Mouse (Mus musculus) cerebellum, adult 8-10 months (tissue): ENCODE results near the gene Capg.

Experiments used
- DNase-seq: peaks from one replicate; pipeline ENCODE4 v3.0.0; 2022

Gene Capg

GRCm38 (mm10) chr6:72544283-72544987 is at the start of gene Capg:
Gene Capg, plus strand, starts transcription at chr6:72544391.
- DNase-seq = no peak

GRCm38 (mm10) chr6:72498950-72499349 is 45.2 kb upstream of the Capg start:
- no peak for DNase-seq

GRCm38 (mm10) chr6:72503309-72503708 is 40.9 kb upstream of the Capg start:
- no peak for DNase-seq

DNA sequence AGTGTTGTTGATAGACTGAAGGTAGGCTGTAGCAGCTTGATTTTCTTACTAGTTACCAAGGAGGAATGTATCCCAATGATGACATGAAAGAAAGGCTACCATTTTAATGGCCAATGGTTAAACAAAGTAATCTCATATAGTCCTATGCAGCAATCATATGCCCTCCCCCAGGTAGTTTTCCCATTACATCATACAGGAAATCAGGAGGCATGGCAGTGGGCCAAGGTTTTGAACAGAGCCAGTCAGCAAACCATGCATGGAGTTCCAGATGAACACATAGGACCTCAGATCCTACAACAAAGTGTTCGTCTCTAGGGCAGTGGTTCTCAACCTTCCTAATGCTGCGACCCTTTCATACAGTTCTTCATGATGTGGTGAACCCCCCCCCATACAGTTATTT is 40.3 kb upstream of the Capg start:
- no peak for DNase-seq

DNA sequence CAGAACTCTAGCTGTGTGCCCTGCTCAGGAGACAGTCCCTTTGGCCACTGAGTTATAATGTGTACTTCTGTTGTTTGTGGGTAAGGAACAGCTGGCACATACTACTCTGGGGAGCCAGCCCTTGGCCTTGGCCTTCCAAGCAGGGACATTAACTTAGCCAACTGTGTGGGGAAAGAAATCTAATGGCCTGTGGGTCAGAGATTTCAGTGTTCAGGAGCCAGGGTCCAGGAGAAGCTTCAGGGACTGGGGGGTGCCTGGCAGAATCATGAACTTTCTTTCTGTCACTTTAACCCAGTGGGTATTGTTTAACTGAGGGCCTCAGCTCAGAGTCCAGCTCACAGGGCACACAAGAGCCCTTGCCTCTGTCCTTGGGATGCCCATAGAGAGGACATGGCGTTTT is 38.1 kb upstream of the Capg start:
- no peak for DNase-seq

- DNase-seq = no peak
Observed at GRCm38 (mm10) chr6:72508596-72508995, 35.6 kb upstream of the Capg start.

DNA sequence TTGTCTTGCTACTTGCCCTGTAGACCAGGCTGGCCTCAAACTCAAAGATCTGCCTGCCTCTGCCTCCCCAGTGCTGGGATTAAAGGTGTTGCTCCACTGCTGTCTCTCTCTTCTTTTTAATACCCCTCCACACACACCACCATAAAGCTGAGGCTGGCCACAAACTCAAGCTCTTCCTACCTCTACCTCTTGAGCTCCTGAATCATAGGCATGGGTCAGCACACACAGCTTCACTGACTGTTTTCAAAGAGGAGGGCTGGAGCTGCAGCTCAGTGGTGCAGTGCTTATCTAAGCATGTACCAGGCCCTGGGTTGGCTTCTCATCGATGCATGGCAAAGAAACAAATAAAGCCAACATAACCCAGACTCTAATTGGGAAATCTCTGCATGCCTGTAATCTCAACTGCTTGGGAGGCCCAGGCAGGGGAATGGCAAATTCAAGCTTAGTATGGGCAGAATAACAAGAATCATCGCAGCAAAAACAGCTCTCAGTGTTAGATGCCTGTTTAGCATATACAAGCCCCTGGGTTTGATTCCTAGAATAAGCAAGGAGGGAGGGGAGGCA is 34.2 kb upstream of the Capg start:
- no peak for DNase-seq

DNA sequence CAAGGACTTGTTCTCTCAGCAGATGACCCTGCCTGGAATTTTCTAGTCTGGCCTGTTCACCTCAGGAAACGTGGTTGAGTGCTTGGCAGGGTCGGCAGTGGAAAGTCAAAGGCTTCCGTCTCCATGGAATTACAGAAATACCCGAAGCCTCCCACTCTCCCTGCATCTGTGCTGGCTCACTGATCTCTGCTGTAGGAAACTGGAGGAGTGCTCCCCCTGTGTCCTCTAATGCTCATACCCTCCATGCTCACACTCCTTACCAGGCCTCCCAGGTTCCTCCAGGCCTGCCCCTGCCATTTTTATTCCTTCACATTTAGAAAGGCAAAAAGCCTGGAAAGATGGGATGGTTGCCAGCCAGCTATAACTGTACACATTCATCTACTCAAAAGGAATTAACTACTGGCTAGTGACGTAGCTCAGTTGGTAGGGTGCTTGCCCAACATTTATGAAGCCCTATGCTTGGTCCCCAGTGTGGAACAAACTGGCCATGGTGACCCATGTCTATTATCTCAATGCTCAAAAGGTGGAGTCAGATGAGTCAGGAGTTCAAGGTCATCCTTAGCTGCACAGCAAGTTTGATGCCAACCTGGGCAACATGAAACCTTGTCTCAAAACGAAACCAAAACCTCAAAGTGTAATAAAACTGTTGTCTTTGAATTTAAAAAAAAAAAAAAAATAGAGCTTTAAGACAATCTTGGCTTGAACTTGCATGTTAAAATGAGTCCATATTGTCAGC is 33.3 kb upstream of the Capg start:
- no peak for DNase-seq

GRCm38 (mm10) chr6:72512386-72513070 is 31.7 kb upstream of the Capg start:
- DNase-seq = peak; percentile 78

GRCm38 (mm10) chr6:72513071-72513440 is 31.1 kb upstream of the Capg start:
- no peak for DNase-seq

GRCm38 (mm10) chr6:72515644-72516043 is 28.5 kb upstream of the Capg start:
- no peak for DNase-seq

DNA sequence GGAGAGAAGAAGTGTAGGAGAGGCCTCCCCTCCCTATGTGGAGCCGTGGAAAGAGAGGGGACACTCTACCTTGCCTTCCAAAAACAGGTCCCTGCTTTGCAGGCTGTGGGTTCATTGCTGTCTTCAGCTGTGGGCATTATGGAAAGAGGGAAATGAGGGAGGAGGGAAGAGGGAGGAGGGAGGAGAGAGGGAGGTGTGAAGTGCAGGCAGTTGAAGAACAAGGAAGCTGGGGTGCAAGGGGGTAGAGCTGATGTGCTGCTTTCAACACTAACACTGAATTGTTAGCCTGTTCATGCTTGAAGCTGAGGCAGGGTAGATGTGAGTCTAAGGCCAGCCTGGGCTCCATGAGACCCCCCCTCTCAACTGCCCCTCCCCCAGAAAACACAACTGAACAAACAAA is 25.3 kb upstream of the Capg start:
- DNase-seq = no peak

GRCm38 (mm10) chr6:72519303-72519702 is 24.9 kb upstream of the Capg start:
- no peak for DNase-seq

DNA sequence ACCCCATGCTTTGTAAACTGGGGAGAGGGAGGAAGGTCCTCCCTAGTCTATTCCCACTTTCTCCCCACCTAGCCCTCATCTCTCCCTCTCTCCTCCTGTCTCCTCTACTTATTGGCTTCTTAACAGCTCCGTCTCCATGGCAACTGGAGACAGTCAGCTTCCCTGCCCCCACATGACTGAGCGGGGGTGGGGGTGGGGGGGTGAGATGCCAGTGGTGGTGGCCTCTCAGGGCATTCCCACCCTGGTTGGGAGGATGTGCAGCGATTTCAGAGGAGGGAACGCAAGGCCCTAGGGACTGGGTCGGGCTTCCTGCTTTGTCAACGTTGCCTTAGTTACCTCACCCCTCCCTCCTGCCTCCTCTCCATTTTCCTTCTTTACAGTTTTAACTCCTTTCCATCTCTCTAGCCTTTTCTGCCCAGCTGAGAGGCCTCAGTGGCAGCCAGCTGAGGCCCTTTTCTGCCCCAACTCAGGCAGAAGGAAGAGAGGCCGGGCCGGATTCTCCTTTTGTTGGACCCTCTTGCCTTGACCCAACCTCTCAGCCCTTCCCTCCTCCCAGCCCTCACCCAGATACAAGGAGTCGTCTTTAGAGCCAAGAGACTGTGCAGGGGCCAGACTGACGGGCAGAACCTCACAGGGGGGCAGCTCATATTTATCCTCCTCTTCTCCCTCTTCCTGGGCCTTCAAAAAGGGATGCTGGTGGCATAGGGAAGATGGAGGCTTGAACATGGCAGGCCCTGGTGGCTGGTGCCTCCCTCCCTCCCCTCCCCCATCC is 24.1 kb upstream of the Capg start:
- no peak for DNase-seq

DNA sequence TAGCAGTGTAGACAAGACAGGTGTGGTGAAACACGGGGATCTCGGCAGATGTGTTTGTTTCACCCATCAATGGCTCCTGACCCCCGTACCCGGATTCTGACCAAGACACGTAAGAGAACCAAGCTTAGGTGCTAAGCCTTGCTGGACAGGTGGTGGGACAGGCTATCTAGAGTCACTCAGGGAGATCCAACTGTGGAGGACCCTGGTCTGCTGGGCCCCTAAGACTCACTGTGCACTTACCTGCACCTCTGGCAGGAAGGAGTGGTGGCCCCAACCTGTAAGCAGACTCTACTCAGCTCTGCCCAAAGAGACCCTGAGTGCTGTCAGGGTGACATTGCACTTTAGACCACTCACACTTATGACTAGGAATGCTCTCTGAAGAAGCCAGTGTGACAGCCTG is 23.3 kb upstream of the Capg start:
- no peak for DNase-seq

- no peak for DNase-seq
Observed at GRCm38 (mm10) chr6:72521607-72522006, 22.6 kb upstream of the Capg start, which contains the start of gene Sh2d6. Gene Sh2d6, minus strand, starts transcription at chr6:72521707.

- no peak for DNase-seq
Observed at GRCm38 (mm10) chr6:72522288-72522687, 21.9 kb upstream of the Capg start.

DNA sequence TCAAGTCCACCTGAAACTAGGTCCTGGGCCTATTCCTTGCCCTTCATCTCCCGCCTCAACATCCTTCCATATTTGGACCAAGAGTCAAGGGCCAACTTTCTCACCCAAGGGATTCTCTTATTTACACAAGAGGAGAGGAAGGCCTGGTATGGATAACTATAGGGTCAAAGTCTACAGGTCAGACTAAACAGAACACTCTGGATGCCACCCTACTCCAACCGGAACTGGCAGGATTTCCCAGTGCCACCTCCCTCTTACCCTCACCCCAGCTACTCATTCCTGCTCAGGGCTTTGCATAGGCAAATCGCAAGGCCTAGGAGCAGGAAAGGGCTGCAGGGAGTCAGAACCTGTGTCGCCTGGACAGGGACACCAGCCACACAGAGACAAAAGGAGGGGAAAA is 21.0 kb upstream of the Capg start:
- DNase-seq = no peak

DNA sequence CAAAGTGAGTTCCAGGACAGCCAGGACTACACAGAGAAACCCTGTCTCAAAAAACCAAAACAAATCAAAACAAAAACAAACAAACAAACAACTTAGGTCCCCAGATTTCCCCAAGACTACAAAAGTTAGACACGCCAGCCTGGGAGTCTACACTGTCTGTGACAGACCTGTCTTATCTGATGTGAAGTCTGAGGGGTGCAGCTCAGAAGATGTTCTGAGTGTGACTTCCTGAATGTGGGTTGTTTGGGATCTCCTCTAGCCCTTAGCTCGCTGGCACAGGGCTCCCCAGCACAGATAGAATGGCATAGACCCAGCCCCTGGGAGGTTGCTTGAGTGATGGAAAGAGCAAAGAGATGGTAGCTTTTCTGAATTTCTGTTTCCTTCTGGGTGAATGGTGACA is 20.0 kb upstream of the Capg start:
- DNase-seq = no peak

DNA sequence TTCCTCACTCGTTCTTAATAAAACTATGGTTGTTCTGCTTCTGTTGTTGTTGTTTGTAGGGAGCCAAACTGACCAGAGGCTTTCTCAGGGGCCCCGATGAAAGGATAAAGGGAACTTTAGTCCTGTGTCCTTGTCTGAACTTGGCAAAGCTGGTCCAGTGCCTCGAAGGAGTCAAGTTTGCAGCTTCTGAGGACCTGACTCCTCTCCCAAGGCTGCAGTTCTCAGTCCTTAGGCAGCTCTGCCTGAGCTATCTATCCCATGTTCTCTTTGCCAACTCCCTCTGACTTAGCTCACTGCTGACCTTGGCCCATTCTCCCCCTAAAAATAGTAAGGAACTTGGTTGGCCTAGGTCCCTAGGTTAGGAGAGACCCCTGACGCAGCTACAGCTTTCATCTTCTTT is 17.1 kb upstream of the Capg start:
- no peak for DNase-seq

GRCm38 (mm10) chr6:72528410-72529151 is 15.6 kb upstream of the Capg start:
- DNase-seq = no peak

- DNase-seq = no peak
Observed at GRCm38 (mm10) chr6:72532580-72532979, 11.6 kb upstream of the Capg start.
